ENCODE assay signal across 7 mouse cellular contexts in genomic region chr1:182763191-182763715, GRCm38 (mm10). TPM values are rescaled to one million over a fixed set of nuclear protein-coding genes. Genes with fewer than 3 reads are reported as not detected.
DNase-seq lines count a peak whose midpoint lies in the region; ATAC-seq and TF ChIP-seq lines count a peak whose summit lies in the region.

No protein-coding gene starts in this region.

- no peak for TF ChIP-seq CTCF in lung, postnatal 0 days (IDR thresholded peaks at IDR 0.05)

- TF ChIP-seq EP300 in lung, postnatal 0 days (IDR thresholded peaks at IDR 0.05), result no peak

- 11% methylated on average over 17 of the region's 17 CpGs for WGBS in lung, postnatal 0 days
- WGBS in forebrain, embryonic 13.5 days, result 5% methylated on average over 17 of the region's 17 CpGs
- 15% methylated on average over 17 of the region's 17 CpGs for WGBS in intestine, embryonic 16.5 days

- H3K9ac ChIP-seq in lung, postnatal 0 days (replicated peaks; ENCODE audit: low read depth), result no peak overlapping the region
- H3K9ac ChIP-seq in forebrain, embryonic 13.5 days, result peak overlapping the region; percentile 76
- H3K9ac ChIP-seq in intestine, embryonic 16.5 days (ENCODE audit: low read depth, low read length), result peak overlapping the region; percentile 69

- no peaks in the 10 kb centered on the region for H3K9me3 ChIP-seq in lung, postnatal 0 days (ENCODE audit: low read length)
- H3K9me3 ChIP-seq in forebrain, embryonic 13.5 days (replicated peaks), result no peaks in the 10 kb centered on the region
- H3K9me3 ChIP-seq in intestine, embryonic 16.5 days (ENCODE audit: control insufficient read depth, low read length), result no peaks in the 10 kb centered on the region

- H3K4me1 ChIP-seq in lung, postnatal 0 days (ENCODE audit: insufficient read depth, low read depth, low read length), result peaks cover 6% of the 10 kb centered on the region
- H3K4me1 ChIP-seq in forebrain, embryonic 13.5 days, result peaks cover 18% of the 10 kb centered on the region
- peaks cover 13% of the 10 kb centered on the region for H3K4me1 ChIP-seq in intestine, embryonic 16.5 days (ENCODE audit: control insufficient read depth, insufficient read depth, low read length)

- ATAC-seq in lung, postnatal 0 days, result no peak
- ATAC-seq in forebrain, embryonic 13.5 days, result no peak
- ATAC-seq in intestine, embryonic 16.5 days, result peak; percentile 18; the same call in 1 of the 2 replicates

- H3K27ac ChIP-seq in lung, postnatal 0 days (ENCODE audit: low read length), result no peak overlapping the region
- no peak overlapping the region for H3K27ac ChIP-seq in forebrain, embryonic 13.5 days
- H3K27ac ChIP-seq in intestine, embryonic 16.5 days (ENCODE audit: low read length), result no peak overlapping the region

- 0 out of 2 replicates have a peak, but pooled peaks cover 3% of the 10 kb centered on the region for H3K27me3 ChIP-seq in lung, postnatal 0 days (replicated peaks; ENCODE audit: insufficient read depth, low read length)
- peaks cover 18% of the 10 kb centered on the region; the same call in 1 of the 2 replicates for H3K27me3 ChIP-seq in forebrain, embryonic 13.5 days
- 0 out of 2 replicates have a peak, but pooled peaks cover 2% of the 10 kb centered on the region for H3K27me3 ChIP-seq in intestine, embryonic 16.5 days (replicated peaks; ENCODE audit: control insufficient read depth, insufficient read depth, low read length)

- peak overlapping the region; percentile 64 for H3K4me3 ChIP-seq in lung, postnatal 0 days (ENCODE audit: low read depth, low read length)
- peak overlapping the region; percentile 61 for H3K4me3 ChIP-seq in forebrain, embryonic 13.5 days
- H3K4me3 ChIP-seq in intestine, embryonic 16.5 days (ENCODE audit: low read length), result peak overlapping the region; percentile 63

- DNase-seq in lung, postnatal 0 days (ENCODE audit: low spot score), result no peak
- no peak for DNase-seq in lung, postnatal 10 days
- peak; percentile 21 for DNase-seq in right cerebral cortex, postnatal 4 days
- no peak for DNase-seq in adrenal gland, adult 2 months
- no peak for DNase-seq in layer of hippocampus, adult 9-11 months

- H3K36me3 ChIP-seq in lung, postnatal 0 days (ENCODE audit: insufficient read depth, low read length), result no peaks in the 10 kb centered on the region
- H3K36me3 ChIP-seq in forebrain, embryonic 13.5 days (ENCODE audit: poor library complexity, severe bottlenecking), result no peaks in the 10 kb centered on the region
- H3K36me3 ChIP-seq in intestine, embryonic 16.5 days (ENCODE audit: control insufficient read depth, insufficient read depth, low read length), result no peaks in the 10 kb centered on the region

- peak overlapping the region; percentile 92 for H3K4me2 ChIP-seq in lung, postnatal 0 days (replicated peaks; ENCODE audit: low read depth, low read length)
- peak overlapping the region; percentile 89 for H3K4me2 ChIP-seq in forebrain, embryonic 13.5 days
- peak overlapping the region; percentile 85 for H3K4me2 ChIP-seq in intestine, embryonic 16.5 days (ENCODE audit: low read depth, low read length)

RNA-seq across cellular contexts. Expression of gene Susd4, which starts 0.4 kb away (rescaled TPM):
- 13.3 and 14.7 TPM in 2 replicates for polyA plus RNA-seq in lung, postnatal 0 days (2015; fragmentation: Nextera tagmentation; extraction: Ambion mirVana)
- polyA plus RNA-seq in forebrain, embryonic 13.5 days (2015; fragmentation: Nextera tagmentation; extraction: Ambion mirVana), result 22.1 and 25.5 TPM in 2 replicates
- polyA plus RNA-seq in intestine, embryonic 16.5 days (2015; fragmentation: Nextera tagmentation; extraction: Ambion mirVana), result 11.8 and 12.3 TPM in 2 replicates
- 1 to 10 TPM; 4.6 to 5.2 TPM for total RNA-seq in adrenal gland, adult 2 months (2021)
- polyA plus RNA-seq in adrenal gland, adult 2 months (2012; rRNA removed), result 5.2 and 6.7 TPM in 2 replicates

RNA-seq across cellular contexts. Expression of gene Ccdc185, which starts 14.3 kb away (rescaled TPM):
- not detected in 2 replicates for polyA plus RNA-seq in lung, postnatal 0 days (2015; fragmentation: Nextera tagmentation; extraction: Ambion mirVana)
- not detected in 2 replicates for polyA plus RNA-seq in forebrain, embryonic 13.5 days (2015; fragmentation: Nextera tagmentation; extraction: Ambion mirVana)
- 0.06 TPM in 1 of 2 replicates, not detected in the other for polyA plus RNA-seq in intestine, embryonic 16.5 days (2015; fragmentation: Nextera tagmentation; extraction: Ambion mirVana)
- total RNA-seq in adrenal gland, adult 2 months (2021), result not detected
- not detected in 2 replicates for polyA plus RNA-seq in adrenal gland, adult 2 months (2012; rRNA removed)
